Mouse (Mus musculus) lung, postnatal 0 days (tissue): Measurements from ENCODE around the gene Dlgap1.

Experiments
- CTCF ChIP-seq: IDR thresholded peaks from 2 replicates; pipeline ENCODE4 v1.5.1; 2016; ENCODE audit warnings: antibody characterized with exemption, mild to moderate bottlenecking
- EP300 ChIP-seq: IDR thresholded peaks from 2 replicates; pipeline ENCODE4 v1.6.1; 2016; ENCODE audit warnings: antibody characterized with exemption, mild to moderate bottlenecking, control low read depth

DNA sequence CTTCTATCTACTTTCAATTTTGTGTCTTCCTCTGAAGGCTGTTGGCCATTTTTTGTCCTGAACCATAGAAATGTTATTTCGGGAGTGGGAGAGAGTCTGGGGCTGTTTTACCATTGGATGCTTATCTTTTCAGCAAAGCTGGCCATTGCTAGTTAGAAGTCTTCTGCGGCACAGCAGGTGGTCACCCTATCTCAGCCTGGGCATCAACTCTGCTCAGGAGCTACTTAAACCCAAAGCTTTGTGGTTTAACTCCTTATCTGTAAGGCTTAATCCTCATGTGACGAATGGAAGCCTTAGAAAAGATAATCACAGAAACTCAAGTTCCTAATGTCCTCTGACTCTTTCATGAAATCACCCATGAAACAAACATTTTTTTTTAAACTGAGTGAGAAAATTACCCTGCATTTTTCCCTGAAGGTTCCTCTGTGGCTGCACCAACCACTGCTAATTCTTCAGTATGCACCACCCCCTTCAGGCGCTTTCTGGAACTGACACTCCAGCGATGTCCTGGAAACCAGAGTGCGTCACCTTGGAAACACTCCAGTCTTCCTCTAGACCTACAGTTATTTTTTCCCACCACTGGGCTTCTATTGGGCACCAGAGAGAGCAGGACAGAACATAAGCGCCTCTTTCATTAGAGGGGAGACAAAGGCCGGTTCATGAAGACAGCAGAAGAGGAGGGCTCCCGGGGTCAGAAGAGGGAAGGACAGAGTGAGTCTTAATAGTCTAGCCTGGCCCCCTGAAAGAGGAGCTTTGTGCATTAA is 664.5 kb downstream of the Dlgap1 start:
- TF ChIP-seq EP300, result no peak
- TF ChIP-seq CTCF, result peak; percentile 82
